Mouse (Mus musculus) heart, postnatal 0 days (tissue): ENCODE data around the gene Vmn1r155. TPM values are rescaled to one million over a fixed set of nuclear protein-coding genes. Genes with fewer than 3 reads are reported as not detected.
"Not testable (repeated sequence)": the region's sequence is repeated elsewhere in the genome, so short reads cannot be mapped to it uniquely, and the experiment has no call there.

ENCODE experiments used
- ATAC-seq: fragments of 200-750 bp; cut with Nextera tagmentation; 2 replicates; pipeline ENCODE4 v1.8.0; 2017; ENCODE audit warnings: low read depth, moderate number of reproducible peaks, moderate library complexity; ENCODE audit not compliant: insufficient read depth
- DNase-seq: peaks from one replicate; pipeline ENCODE4 v3.0.0-alpha.2; 2016; ENCODE audit warnings: low spot score
- H3K27ac ChIP-seq: fragments of 300-500 bp; sonication (generic); 2 replicates; pipeline ENCODE4 v1.5.1; 2014; ENCODE audit warnings: low read depth, mild to moderate bottlenecking
- H3K27me3 ChIP-seq: fragments of 300-500 bp; sonication (generic); 2 replicates; pipeline ENCODE4 v1.6.1; 2014; ENCODE audit warnings: low read length, mixed read lengths; ENCODE audit not compliant: control insufficient read depth, insufficient read depth
- H3K36me3 ChIP-seq: fragments of 300-500 bp; sonication (generic); replicated peaks from 2 replicates; pipeline ENCODE4 v1.6.1; 2014; ENCODE audit warnings: low read length, mixed read lengths; ENCODE audit not compliant: control insufficient read depth, insufficient read depth
- H3K4me1 ChIP-seq: fragments of 300-500 bp; sonication (generic); 2 replicates; pipeline ENCODE4 v1.6.1; 2014; ENCODE audit warnings: antibody characterized with exemption; ENCODE audit not compliant: control insufficient read depth, insufficient read depth
- H3K4me2 ChIP-seq: fragments of 300-500 bp; sonication (generic); 2 replicates; pipeline ENCODE4 v1.6.1; 2014; ENCODE audit warnings: low read depth, mild to moderate bottlenecking, low read length, moderate library complexity
- H3K4me3 ChIP-seq: fragments of 300-500 bp; sonication (generic); 2 replicates; pipeline ENCODE4 v1.5.1; 2014; ENCODE audit warnings: low read depth, low read length
- H3K9ac ChIP-seq: fragments of 300-500 bp; sonication (generic); replicated peaks from 2 replicates; pipeline ENCODE4 v1.6.1; 2014; ENCODE audit warnings: low read depth, low read length, mixed read lengths
- H3K9me3 ChIP-seq: fragments of 300-500 bp; sonication (generic); replicated peaks from 2 replicates; pipeline ENCODE4 v1.6.1; 2016; ENCODE audit warnings: low read length; ENCODE audit not compliant: control insufficient read depth
- WGBS: fragments of 180-500 bp; shearing (Covaris S2); extraction: QIAGEN DNeasy Blood & Tissue Kit; methylation state at CpG from one replicate; pipeline ENCODE4 v1.1.7; 2014; 5-methylcytosine and 5-hydroxymethylcytosine counted together
- polyA plus RNA-seq: library from polyadenylated mRNA; unstranded; fragments of >200 nt; fragmentation: Nextera tagmentation; extraction: Ambion mirVana; gene quantifications from 2 replicates; pipeline ENCODE4 v1.2.1, GENCODE M21; 2015
- total RNA-seq: library from RNA; depleted of rRNA; stranded (reverse); fragments of >200 nt; gene quantifications from 2 replicates; pipeline ENCODE4 v1.2.3, GENCODE M21; 2014; ENCODE audit warnings: low replicate concordance; rRNA removed

The Vmn1r155 gene
- total RNA-seq (not detected in 2 replicates), polyA plus RNA-seq (not detected in 2 replicates)

GRCm38 (mm10) chr7:22657718-22658117, at the start of gene Vmn1r155:
Vmn1r155 (plus strand) TSS chr7:22658018.
- ATAC-seq: not testable (repeated sequence)

DNA sequence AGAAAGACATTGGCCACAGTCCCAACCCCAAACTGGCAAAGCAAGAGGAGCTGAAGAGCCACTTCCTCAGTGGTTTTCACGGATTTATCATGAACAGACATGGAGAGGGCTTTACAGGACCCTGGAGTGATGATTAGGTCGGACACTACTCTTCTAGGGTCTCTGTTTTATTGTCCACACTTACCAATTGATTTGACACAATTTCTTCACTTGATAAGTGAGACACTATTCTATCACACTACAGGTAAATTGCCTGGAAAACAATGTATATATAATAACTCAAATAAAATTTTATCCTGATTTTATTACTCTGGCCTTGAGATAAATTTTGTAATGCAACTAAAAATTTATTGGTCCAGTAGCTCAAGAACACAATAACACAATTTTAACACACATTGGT, 34.4 kb downstream of the Vmn1r155 start, which contains the start of gene Gm8693:
TSS of gene Gm8693 (minus strand) at position 101 of the 400 bp plus-strand sequence.
- not testable (repeated sequence) for H3K36me3 ChIP-seq, H3K4me2 ChIP-seq, H3K9me3 ChIP-seq, H3K4me1 ChIP-seq, H3K27ac ChIP-seq, ATAC-seq, DNase-seq, H3K4me3 ChIP-seq, H3K27me3 ChIP-seq, H3K9ac ChIP-seq
- no CpG with 5 or more reads among the region's 2 CpGs for WGBS

More at GRCm38 (mm10) chr7:22657718-22658117, at the start of gene Vmn1r155:
- H3K27me3 ChIP-seq, H3K27ac ChIP-seq, DNase-seq, H3K4me2 ChIP-seq, H3K9ac ChIP-seq, H3K4me1 ChIP-seq, H3K36me3 ChIP-seq, H3K4me3 ChIP-seq, H3K9me3 ChIP-seq: not testable (repeated sequence)
- WGBS: no CpG with 5 or more reads among the region's 3 CpGs

Other genes starting within 250 kb of the Vmn1r155 start
- not detected in 2 replicates for gene Vmn1r148, start 244.4 kb upstream of the Vmn1r155 start, total RNA-seq
- not detected in 2 replicates for gene Vmn1r148, start 244.4 kb upstream of the Vmn1r155 start, polyA plus RNA-seq
- gene Vmn1r149, start 219.8 kb upstream of the Vmn1r155 start, total RNA-seq: not detected in 2 replicates
- gene Vmn1r149, start 219.8 kb upstream of the Vmn1r155 start, polyA plus RNA-seq: not detected in 2 replicates
- not detected in 2 replicates for gene Gm10665, start 193.9 kb upstream of the Vmn1r155 start, total RNA-seq
- not detected in 2 replicates for gene Gm10665, start 193.9 kb upstream of the Vmn1r155 start, polyA plus RNA-seq
- gene Vmn1r151, start 158.3 kb upstream of the Vmn1r155 start, total RNA-seq: not detected in 2 replicates
- gene Vmn1r151, start 158.3 kb upstream of the Vmn1r155 start, polyA plus RNA-seq: not detected in 2 replicates
- gene Vmn1r152, start 135.1 kb upstream of the Vmn1r155 start, total RNA-seq: not detected in 2 replicates
- not detected in 2 replicates for gene Vmn1r152, start 135.1 kb upstream of the Vmn1r155 start, polyA plus RNA-seq
- not detected in 2 replicates for gene Gm8677, start 123.1 kb upstream of the Vmn1r155 start, total RNA-seq
- gene Gm8677, start 123.1 kb upstream of the Vmn1r155 start, polyA plus RNA-seq: not detected in 2 replicates
- not detected in 2 replicates for gene Gm4201, start 92.7 kb upstream of the Vmn1r155 start, total RNA-seq
- not detected in 2 replicates for gene Gm4201, start 92.7 kb upstream of the Vmn1r155 start, polyA plus RNA-seq
- gene Gm4565, start 69.9 kb upstream of the Vmn1r155 start, total RNA-seq: not detected in 2 replicates
- not detected in 2 replicates for gene Gm4565, start 69.9 kb upstream of the Vmn1r155 start, polyA plus RNA-seq
- gene Gm8693, start 34.3 kb downstream of the Vmn1r155 start, total RNA-seq: not detected in 2 replicates
- gene Gm8693, start 34.3 kb downstream of the Vmn1r155 start, polyA plus RNA-seq: not detected in 2 replicates
- not detected in 2 replicates for gene Gm4567, start 61.7 kb downstream of the Vmn1r155 start, total RNA-seq
- gene Gm4567, start 61.7 kb downstream of the Vmn1r155 start, polyA plus RNA-seq: not detected in 2 replicates
- not detected in 2 replicates for gene Vmn1r157, start 103.7 kb downstream of the Vmn1r155 start, total RNA-seq
- gene Vmn1r157, start 103.7 kb downstream of the Vmn1r155 start, polyA plus RNA-seq: not detected in 2 replicates
- not detected in 2 replicates for gene Vmn1r158, start 132.8 kb downstream of the Vmn1r155 start, total RNA-seq
- gene Vmn1r158, start 132.8 kb downstream of the Vmn1r155 start, polyA plus RNA-seq: not detected in 2 replicates
- not detected in 2 replicates for gene Vmn1r159, start 185.6 kb downstream of the Vmn1r155 start, total RNA-seq
- not detected in 2 replicates for gene Vmn1r159, start 185.6 kb downstream of the Vmn1r155 start, polyA plus RNA-seq
- gene Vmn1r160, start 213.2 kb downstream of the Vmn1r155 start, total RNA-seq: not detected in 2 replicates
- not detected in 2 replicates for gene Vmn1r160, start 213.2 kb downstream of the Vmn1r155 start, polyA plus RNA-seq